Mouse (Mus musculus) heart, embryonic 10.5 days (tissue): ENCODE data around the gene 4930404H24Rik. TPM values are rescaled to one million over a fixed set of nuclear protein-coding genes. Genes with fewer than 3 reads are reported as not detected.

Experiments
- DNase-seq: peaks from one replicate; pipeline ENCODE4 v3.0.0-alpha.2; 2017; ENCODE audit warnings: low spot score
- H3K27ac ChIP-seq: fragments of 300-500 bp; sonication (generic); 2 replicates; pipeline ENCODE4 v1.5.1; 2016; ENCODE audit warnings: mild to moderate bottlenecking
- H3K27me3 ChIP-seq: fragments of 300-500 bp; sonication (generic); 2 replicates; pipeline ENCODE4 v1.6.1; 2016; ENCODE audit warnings: mild to moderate bottlenecking; ENCODE audit not compliant: poor library complexity, insufficient read depth, severe bottlenecking
- H3K36me3 ChIP-seq: fragments of 300-500 bp; sonication (generic); 2 replicates; pipeline ENCODE4 v1.6.1; 2016; ENCODE audit warnings: mild to moderate bottlenecking, moderate library complexity
- H3K4me1 ChIP-seq: fragments of 300-500 bp; sonication (generic); 2 replicates; pipeline ENCODE4 v1.6.1; 2016; ENCODE audit warnings: mild to moderate bottlenecking
- H3K4me3 ChIP-seq: fragments of 300-500 bp; sonication (generic); 2 replicates; pipeline ENCODE4 v1.5.1; 2016; ENCODE audit warnings: mild to moderate bottlenecking, moderate library complexity
- H3K9me3 ChIP-seq: fragments of 300-500 bp; sonication (generic); 2 replicates; pipeline ENCODE4 v1.6.1; 2016; ENCODE audit warnings: mild to moderate bottlenecking, moderate library complexity
- WGBS: fragments of 180-500 bp; shearing (Covaris S2); methylation state at CpG from one replicate; pipeline ENCODE4 v1.1.7; 2016; 5-methylcytosine and 5-hydroxymethylcytosine counted together
- polyA plus RNA-seq: library from polyadenylated mRNA; unstranded; fragments of >200 nt; fragmentation: Nextera tagmentation; extraction: Ambion mirVana; gene quantifications from 2 replicates; pipeline ENCODE4 v1.2.1, GENCODE M21; 2016

Gene 4930404H24Rik
- polyA plus RNA-seq, 1 experiment from 2014 or later: not detected

GRCm38 (mm10) chr2:153499154-153499553, 6.6 kb downstream of the 4930404H24Rik start:
- peaks cover 4% of the 10 kb centered on the region; the same call in 1 of the 2 replicates for H3K36me3 ChIP-seq
- H3K9me3 ChIP-seq: no peaks in the 10 kb centered on the region
- no peaks in the 10 kb centered on the region for H3K27me3 ChIP-seq
- no peak for DNase-seq
- H3K4me1 ChIP-seq: peaks cover 42% of the 10 kb centered on the region
- 0 out of 2 replicates have a peak overlapping the region, but pooled peaks have one; percentile 48 for H3K27ac ChIP-seq
- H3K4me3 ChIP-seq: no peak overlapping the region
- WGBS: 51% methylated on average over 4 of the region's 4 CpGs

- no peak for DNase-seq
- 83% methylated on average over 5 of the region's 5 CpGs for WGBS
- H3K36me3 ChIP-seq: peaks cover 4% of the 10 kb centered on the region; the same call in 1 of the 2 replicates
These were observed 13.8 kb downstream of the 4930404H24Rik start for GRCm38 (mm10) chr2:153506385-153506784.

GRCm38 (mm10) chr2:153507969-153508368, 15.4 kb downstream of the 4930404H24Rik start:
- 98% methylated on average over 2 of the region's 2 CpGs for WGBS
- Histone ChIP-seq H3K27me3 (peaks cover 5% of the 10 kb centered on the region; the same call in 1 of the 2 replicates), H3K4me3 (no peak overlapping the region), H3K9me3 (no peaks in the 10 kb centered on the region), H3K36me3 (no peaks in the 10 kb centered on the region), H3K27ac (peak overlapping the region; percentile 76), H3K4me1 (peaks cover 47% of the 10 kb centered on the region)
- no peak for DNase-seq

More at GRCm38 (mm10) chr2:153506385-153506784, 13.8 kb downstream of the 4930404H24Rik start:
- Histone ChIP-seq H3K27ac (no peak overlapping the region; the same call in 1 of the 2 replicates), H3K27me3 (peaks cover 5% of the 10 kb centered on the region; the same call in 1 of the 2 replicates), H3K4me3 (no peak overlapping the region), H3K4me1 (peaks cover 31% of the 10 kb centered on the region), H3K9me3 (no peaks in the 10 kb centered on the region)

GRCm38 (mm10) chr2:153508405-153508804, 15.8 kb downstream of the 4930404H24Rik start:
- peak overlapping the region; percentile 76 for H3K27ac ChIP-seq
- WGBS: 72% methylated on average over 3 of the region's 3 CpGs
- peaks cover 47% of the 10 kb centered on the region for H3K4me1 ChIP-seq
- DNase-seq: no peak
- H3K4me3 ChIP-seq: no peak overlapping the region
- H3K36me3 ChIP-seq: no peaks in the 10 kb centered on the region
- peaks cover 5% of the 10 kb centered on the region; the same call in 1 of the 2 replicates for H3K27me3 ChIP-seq
- no peaks in the 10 kb centered on the region for H3K9me3 ChIP-seq

GRCm38 (mm10) chr2:153509211-153510029, 16.8 kb downstream of the 4930404H24Rik start:
- H3K9me3 ChIP-seq: no peaks in the 10 kb centered on the region
- WGBS: 23% methylated on average over 18 of the region's 18 CpGs
- H3K4me3 ChIP-seq: peak overlapping the region; percentile 43
- peaks cover 48% of the 10 kb centered on the region for H3K4me1 ChIP-seq
- H3K36me3 ChIP-seq: no peaks in the 10 kb centered on the region
- H3K27ac ChIP-seq: peak overlapping the region; percentile 84
- peaks cover 5% of the 10 kb centered on the region; the same call in 1 of the 2 replicates for H3K27me3 ChIP-seq
- DNase-seq: no peak

- Histone ChIP-seq H3K36me3 (no peaks in the 10 kb centered on the region), H3K4me1 (peaks cover 56% of the 10 kb centered on the region), H3K27me3 (peaks cover 5% of the 10 kb centered on the region; the same call in 1 of the 2 replicates), H3K27ac (peak overlapping the region; percentile 17), H3K4me3 (no peak overlapping the region), H3K9me3 (no peaks in the 10 kb centered on the region)
- no peak for DNase-seq
- WGBS: 84% methylated on average over 8 of the region's 8 CpGs
These were observed 17.5 kb downstream of the 4930404H24Rik start for GRCm38 (mm10) chr2:153510136-153510535.

GRCm38 (mm10) chr2:153511562-153511961, 19.0 kb downstream of the 4930404H24Rik start:
- no peak overlapping the region for H3K27ac ChIP-seq
- 69% methylated on average over 6 of the region's 6 CpGs for WGBS
- no peaks in the 10 kb centered on the region for H3K36me3 ChIP-seq
- H3K27me3 ChIP-seq: peaks cover 8% of the 10 kb centered on the region; the same call in 1 of the 2 replicates
- H3K4me1 ChIP-seq: peaks cover 65% of the 10 kb centered on the region
- no peak overlapping the region for H3K4me3 ChIP-seq
- DNase-seq: no peak
- no peaks in the 10 kb centered on the region for H3K9me3 ChIP-seq

- 83% methylated on average over 14 of the region's 14 CpGs for WGBS
- Histone ChIP-seq H3K9me3 (no peaks in the 10 kb centered on the region), H3K27ac (peak overlapping the region; percentile 3; the same call in 1 of the 2 replicates), H3K4me3 (no peak overlapping the region), H3K27me3 (peaks cover 8% of the 10 kb centered on the region; the same call in 1 of the 2 replicates), H3K36me3 (no peaks in the 10 kb centered on the region), H3K4me1 (peaks cover 76% of the 10 kb centered on the region)
- DNase-seq: no peak
These were observed 20.1 kb downstream of the 4930404H24Rik start for GRCm38 (mm10) chr2:153512416-153513323.

GRCm38 (mm10) chr2:153513983-153514382, 21.4 kb downstream of the 4930404H24Rik start:
- DNase-seq: no peak
- 0 out of 2 replicates have a peak, but pooled peaks cover 3% of the 10 kb centered on the region for H3K27me3 ChIP-seq
- 90% methylated on average over 3 of the region's 3 CpGs for WGBS
- no peak overlapping the region for H3K4me3 ChIP-seq
- no peak overlapping the region for H3K27ac ChIP-seq
- no peaks in the 10 kb centered on the region for H3K9me3 ChIP-seq
- peaks cover 70% of the 10 kb centered on the region for H3K4me1 ChIP-seq
- H3K36me3 ChIP-seq: no peaks in the 10 kb centered on the region

GRCm38 (mm10) chr2:153514497-153515380, 22.1 kb downstream of the 4930404H24Rik start:
- H3K4me3 ChIP-seq: no peak overlapping the region
- H3K36me3 ChIP-seq: no peaks in the 10 kb centered on the region
- H3K27ac ChIP-seq: 0 out of 2 replicates have a peak overlapping the region, but pooled peaks have one; percentile 30
- 75% methylated on average over 14 of the region's 14 CpGs for WGBS
- 0 out of 2 replicates have a peak, but pooled peaks cover 3% of the 10 kb centered on the region for H3K27me3 ChIP-seq
- no peaks in the 10 kb centered on the region for H3K9me3 ChIP-seq
- DNase-seq: no peak
- H3K4me1 ChIP-seq: peaks cover 70% of the 10 kb centered on the region

- 88% methylated on average over 6 of the region's 6 CpGs for WGBS
- H3K9me3 ChIP-seq: no peaks in the 10 kb centered on the region
- no peak overlapping the region for H3K4me3 ChIP-seq
- no peaks in the 10 kb centered on the region for H3K36me3 ChIP-seq
- H3K27me3 ChIP-seq: 0 out of 2 replicates have a peak, but pooled peaks cover 3% of the 10 kb centered on the region
- DNase-seq: no peak
- H3K4me1 ChIP-seq: peaks cover 69% of the 10 kb centered on the region
- H3K27ac ChIP-seq: no peak overlapping the region
These were observed 23.0 kb downstream of the 4930404H24Rik start for GRCm38 (mm10) chr2:153515582-153515981.
